Mouse (Mus musculus): ENCODE data around the gene Cebpg.

Gene Cebpg

DNA sequence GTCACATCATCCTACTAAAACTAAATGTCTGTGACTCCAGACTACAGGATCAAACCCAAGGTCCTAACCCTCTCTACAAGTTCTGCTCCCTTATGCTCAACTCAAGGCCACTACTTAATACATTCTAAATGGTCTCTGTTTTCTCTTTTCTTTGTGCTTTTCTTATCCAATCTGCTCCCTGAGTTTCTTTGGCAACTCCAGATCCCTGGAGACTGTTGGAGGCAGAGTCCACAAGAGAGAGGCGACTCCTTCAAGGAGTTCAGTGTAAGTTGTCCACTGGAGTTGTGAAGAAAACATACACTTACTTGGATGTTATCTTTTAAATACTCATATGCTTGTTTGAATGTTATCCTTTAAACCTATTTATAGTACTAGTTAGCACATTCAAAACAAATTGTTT is 2.1 kb downstream of the Cebpg start:
- DNase-seq (ENCODE audit: low read depth) = no peak

- no peak for DNase-seq (ENCODE audit: low read depth)
Observed at GRCm38 (mm10) chr7:35053161-35053560, 3.2 kb downstream of the Cebpg start.

- no peak for DNase-seq (ENCODE audit: low read depth)
Observed at GRCm38 (mm10) chr7:35050540-35050939, 5.8 kb downstream of the Cebpg start.

GRCm38 (mm10) chr7:35046091-35046490 is 10.3 kb downstream of the Cebpg start:
- DNase-seq (ENCODE audit: low read depth) = no peak

DNA sequence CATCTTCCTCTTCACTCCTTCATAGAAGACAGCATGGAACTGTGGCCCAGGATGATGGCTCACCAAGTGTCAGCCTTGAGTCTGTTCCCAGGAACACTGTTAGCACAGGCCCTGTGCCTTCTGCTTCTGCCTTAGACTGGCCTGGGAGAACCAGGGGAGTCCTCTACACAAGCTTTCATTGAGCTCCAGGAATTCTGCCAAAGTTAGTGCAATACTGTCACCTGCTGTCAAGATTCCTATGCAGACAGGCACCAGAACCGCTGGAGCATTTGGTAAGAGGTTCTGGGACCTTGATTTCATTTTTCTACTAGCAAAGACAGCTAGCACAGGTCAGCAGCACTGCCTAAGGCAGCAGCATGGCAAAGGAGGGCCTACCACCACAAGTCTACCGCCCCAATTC is 11.7 kb downstream of the Cebpg start:
- no peak for DNase-seq (ENCODE audit: low read depth)

- no peak for DNase-seq (ENCODE audit: low read depth)
Observed at GRCm38 (mm10) chr7:35043266-35043817, 13.0 kb downstream of the Cebpg start.

DNA sequence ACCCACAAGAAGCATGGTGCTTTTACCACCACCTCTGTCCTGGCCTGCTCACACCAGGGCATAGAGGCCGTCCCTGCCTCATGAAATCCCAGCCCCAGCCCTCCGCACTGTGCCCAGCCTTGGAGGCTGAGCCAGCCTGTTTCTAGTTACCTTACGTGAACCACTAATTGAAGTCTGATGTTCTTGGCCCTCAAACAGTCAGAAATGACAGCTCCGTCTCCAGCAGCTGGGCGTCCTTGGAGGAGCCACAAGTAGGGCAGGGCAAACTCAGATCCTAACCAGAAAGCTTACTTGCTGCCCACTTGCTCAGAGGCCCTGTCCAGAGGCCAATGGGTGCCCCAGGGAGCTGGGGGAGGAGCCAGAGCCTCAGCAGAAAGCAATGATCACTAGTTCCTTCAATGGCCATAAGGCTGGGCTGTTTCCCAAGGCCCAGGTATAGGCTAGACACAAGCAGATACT is 13.6 kb downstream of the Cebpg start:
- no peak for DNase-seq (ENCODE audit: low read depth)

- no peak for DNase-seq (ENCODE audit: low read depth)
Observed at GRCm38 (mm10) chr7:35042209-35042554, 14.2 kb downstream of the Cebpg start.

- no peak for DNase-seq (ENCODE audit: low read depth)
Observed at GRCm38 (mm10) chr7:35041286-35042208, 14.8 kb downstream of the Cebpg start.

- DNase-seq (ENCODE audit: low read depth) = no peak
Observed at GRCm38 (mm10) chr7:35040176-35040972, 16.0 kb downstream of the Cebpg start.

- DNase-seq (ENCODE audit: low read depth) = no peak
Observed at GRCm38 (mm10) chr7:35037408-35037807, 19.0 kb downstream of the Cebpg start.

DNA sequence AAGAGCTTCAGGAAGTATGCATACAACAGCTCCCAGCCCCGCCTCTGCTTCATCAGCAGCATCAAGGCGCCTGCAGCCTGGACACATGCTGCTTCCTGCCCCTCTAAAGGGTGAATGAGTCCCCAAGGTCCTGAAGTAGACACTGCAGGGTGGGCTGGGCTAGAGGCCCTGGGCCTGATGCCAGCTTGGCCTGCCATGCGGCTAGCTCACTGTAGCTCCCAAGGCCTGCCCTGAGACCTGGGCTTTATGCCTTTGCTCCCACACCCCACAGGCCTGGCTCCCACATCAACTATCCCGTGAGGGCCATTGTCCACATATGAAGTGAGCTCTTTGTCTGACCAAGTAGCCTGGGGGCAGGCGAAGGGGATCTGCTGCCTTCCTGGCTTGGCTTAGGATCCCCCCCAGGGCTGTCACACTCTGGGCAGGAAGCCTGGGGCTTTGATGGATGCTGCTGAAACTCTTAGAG is 20.1 kb downstream of the Cebpg start:
- no peak for DNase-seq (ENCODE audit: low read depth)

- no peak for DNase-seq (ENCODE audit: low read depth)
Observed at GRCm38 (mm10) chr7:35035565-35035964, 20.8 kb downstream of the Cebpg start.

- DNase-seq (ENCODE audit: low read depth) = no peak
Observed at GRCm38 (mm10) chr7:35035141-35035553, 21.2 kb downstream of the Cebpg start.

DNA sequence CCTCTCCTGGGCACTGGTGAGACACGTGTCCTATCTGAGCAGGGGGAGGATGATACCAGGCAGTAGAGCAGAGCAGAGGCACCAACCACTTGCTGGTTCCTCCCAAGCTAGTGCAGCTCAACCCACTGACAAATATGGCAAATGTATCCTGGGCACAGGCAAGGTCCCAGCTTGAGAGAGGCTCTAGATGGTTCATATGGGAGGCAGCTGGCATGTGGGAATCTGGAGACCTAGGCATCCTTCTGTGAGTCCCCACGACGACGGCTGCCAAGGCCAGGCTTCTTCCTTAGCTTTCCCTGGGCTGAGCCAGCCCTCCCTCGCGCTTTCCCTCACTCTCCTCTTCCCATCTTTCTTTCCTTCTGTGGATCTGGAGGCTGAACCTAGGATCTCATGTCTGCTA is 25.8 kb downstream of the Cebpg start:
- DNase-seq (ENCODE audit: low read depth) = no peak

GRCm38 (mm10) chr7:35029648-35030047 is 26.7 kb downstream of the Cebpg start:
- no peak for DNase-seq (ENCODE audit: low read depth)

DNA sequence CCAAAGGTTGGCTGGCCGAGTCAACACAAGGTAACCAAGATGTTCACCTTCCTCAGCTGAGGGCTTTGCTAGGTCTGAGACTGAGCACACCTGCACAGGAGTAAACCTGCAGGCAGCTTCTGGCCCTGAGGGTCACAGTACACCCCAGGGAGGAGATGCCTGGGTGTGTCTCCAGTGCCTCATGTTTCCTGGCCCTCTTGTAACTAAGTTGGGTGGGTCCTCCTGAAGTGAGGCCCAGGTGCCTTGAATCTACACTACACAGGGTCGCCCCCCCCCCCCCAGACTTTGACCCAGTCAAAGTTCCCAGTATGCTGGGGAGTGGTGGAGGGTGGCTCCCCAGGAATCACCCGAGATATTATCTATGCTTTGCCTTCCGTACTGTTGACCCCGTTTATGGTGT is 27.1 kb downstream of the Cebpg start:
- no peak for DNase-seq (ENCODE audit: low read depth)

GRCm38 (mm10) chr7:35028559-35028958 is 27.8 kb downstream of the Cebpg start:
- DNase-seq (ENCODE audit: low read depth) = no peak

GRCm38 (mm10) chr7:35027801-35028420 is 28.5 kb downstream of the Cebpg start:
- no peak for DNase-seq (ENCODE audit: low read depth)

DNA sequence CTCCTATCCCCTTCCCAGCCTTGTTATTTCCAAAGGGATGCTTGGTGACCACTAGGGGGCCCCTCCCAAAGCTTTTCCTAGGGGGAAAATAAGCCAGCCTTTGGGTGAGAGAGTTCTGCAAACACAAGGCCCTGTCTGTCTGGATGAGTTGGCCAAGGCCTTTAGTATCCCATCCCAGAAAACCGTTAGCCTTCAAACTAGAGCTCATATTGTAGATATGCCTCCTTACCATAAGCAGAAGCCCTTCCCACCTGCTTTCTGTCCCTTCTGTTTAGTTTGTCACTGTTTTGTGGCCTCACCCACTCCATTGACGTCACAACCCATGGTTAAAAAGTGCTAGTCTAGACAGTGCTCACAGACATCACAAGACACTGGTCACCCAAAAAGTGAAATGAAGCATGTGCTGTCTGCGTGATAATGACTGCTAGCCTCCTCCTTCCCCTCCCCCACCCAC is 29.5 kb downstream of the Cebpg start:
- no peak for DNase-seq (ENCODE audit: low read depth)

DNA sequence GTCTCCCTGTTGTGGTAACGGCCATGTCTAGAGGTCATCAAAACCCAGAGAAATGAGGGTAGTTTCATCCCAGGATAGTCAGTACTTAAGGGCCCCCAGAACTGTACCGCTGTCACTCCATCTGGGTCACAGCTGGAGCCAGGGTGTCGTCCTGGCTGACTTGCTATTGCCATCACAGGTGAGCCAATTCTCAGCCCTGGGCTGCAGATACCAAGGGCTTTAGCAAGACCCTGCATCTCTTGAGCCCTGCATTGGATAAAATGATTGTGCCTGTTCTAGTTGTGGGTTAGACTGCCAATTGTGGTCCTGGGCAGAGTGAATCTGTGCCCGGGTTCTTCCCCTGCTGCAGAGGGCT is 30.1 kb downstream of the Cebpg start:
- no peak for DNase-seq (ENCODE audit: low read depth)
